Mouse (Mus musculus) G1E (cell line): ENCODE data around the gene Gatm. TPM values are rescaled to one million over a fixed set of nuclear protein-coding genes. Genes with fewer than 3 reads are reported as not detected.

Experiments used
- ATAC-seq: 2 replicates; pipeline ENCODE4 v1.8.0; 2016; ENCODE audit warnings: mild to moderate bottlenecking; ENCODE audit not compliant: insufficient number of reproducible peaks, poor library complexity, low FRiP score, severe bottlenecking; ENCODE audit errors: extremely low read depth
- DNase-seq: peaks from one replicate; pipeline ENCODE4 v3.0.0; 2012; ENCODE audit warnings: low spot score
- H3K27me3 ChIP-seq: 2 replicates; pipeline ENCODE4 v1.6.1; 2012; ENCODE audit warnings: mild to moderate bottlenecking, low read length, inconsistent platforms; ENCODE audit not compliant: insufficient read depth
- H3K36me3 ChIP-seq: replicated peaks from 2 replicates; pipeline ENCODE3; 2012; ENCODE audit warnings: mild to moderate bottlenecking, inconsistent platforms
- H3K4me1 ChIP-seq: 2 replicates; pipeline ENCODE4 v1.6.1; 2012; ENCODE audit warnings: low read depth, low read length, inconsistent platforms, mixed read lengths; ENCODE audit not compliant: insufficient read depth
- H3K4me3 ChIP-seq: 2 replicates; pipeline ENCODE4 v1.5.1; 2012; ENCODE audit warnings: low read depth, mild to moderate bottlenecking, inconsistent platforms, low read length, moderate library complexity, mixed read lengths
- H3K9me3 ChIP-seq: replicated peaks from 2 replicates; pipeline ENCODE4 v1.6.1; 2012; ENCODE audit warnings: inconsistent platforms
- CTCF ChIP-seq: IDR thresholded peaks from 2 replicates; pipeline ENCODE4 v1.5.1; 2012; ENCODE audit warnings: low read depth, low read length, inconsistent platforms, mixed read lengths
- GATA1 ChIP-seq: IDR thresholded peaks from 2 replicates; pipeline ENCODE4 v1.6.1; 2012; ENCODE audit warnings: borderline replicate concordance, low read length, inconsistent platforms, mixed read lengths
- GATA2 ChIP-seq: IDR thresholded peaks from 2 replicates; pipeline ENCODE4 v1.6.1; 2012; ENCODE audit warnings: low read depth, low read length, inconsistent platforms, borderline replicate concordance
- POLR2AphosphoS5 ChIP-seq: IDR thresholded peaks from 2 replicates; pipeline ENCODE4 v1.6.1; 2012; ENCODE audit warnings: low read depth, low read length, inconsistent platforms; ENCODE audit not compliant: insufficient replicate concordance
- TAL1 ChIP-seq: conservative IDR thresholded peaks from 2 replicates; pipeline ENCODE4 v1.6.1; 2012; ENCODE audit warnings: low read depth, low read length, inconsistent platforms, mixed read lengths
- polyA plus RNA-seq: library from polyadenylated mRNA; stranded (reverse); fragments of >175 nt; gene quantifications from 2 replicates; pipeline ENCODE4 v1.2.3, GENCODE M21; 2012
- total RNA-seq, 2 experiments: library from RNA; stranded (forward) in 1 of 2; stranded (reverse) in 1 of 2; fragments of 200-1000 nt in 1 of 2; fragments of >200 nt in 1 of 2; fragmentation: Nextera tagmentation in 1 of 2; gene quantifications; 2 replicates each; pipeline ENCODE4 v1.2.3; 2014 to 2017

Gatm gene
- not detected in 2 replicates for total RNA-seq (2014; fragmentation: Nextera tagmentation)
- total RNA-seq (2017), result not detected in 2 replicates
- not detected in 2 replicates for polyA plus RNA-seq

DNA sequence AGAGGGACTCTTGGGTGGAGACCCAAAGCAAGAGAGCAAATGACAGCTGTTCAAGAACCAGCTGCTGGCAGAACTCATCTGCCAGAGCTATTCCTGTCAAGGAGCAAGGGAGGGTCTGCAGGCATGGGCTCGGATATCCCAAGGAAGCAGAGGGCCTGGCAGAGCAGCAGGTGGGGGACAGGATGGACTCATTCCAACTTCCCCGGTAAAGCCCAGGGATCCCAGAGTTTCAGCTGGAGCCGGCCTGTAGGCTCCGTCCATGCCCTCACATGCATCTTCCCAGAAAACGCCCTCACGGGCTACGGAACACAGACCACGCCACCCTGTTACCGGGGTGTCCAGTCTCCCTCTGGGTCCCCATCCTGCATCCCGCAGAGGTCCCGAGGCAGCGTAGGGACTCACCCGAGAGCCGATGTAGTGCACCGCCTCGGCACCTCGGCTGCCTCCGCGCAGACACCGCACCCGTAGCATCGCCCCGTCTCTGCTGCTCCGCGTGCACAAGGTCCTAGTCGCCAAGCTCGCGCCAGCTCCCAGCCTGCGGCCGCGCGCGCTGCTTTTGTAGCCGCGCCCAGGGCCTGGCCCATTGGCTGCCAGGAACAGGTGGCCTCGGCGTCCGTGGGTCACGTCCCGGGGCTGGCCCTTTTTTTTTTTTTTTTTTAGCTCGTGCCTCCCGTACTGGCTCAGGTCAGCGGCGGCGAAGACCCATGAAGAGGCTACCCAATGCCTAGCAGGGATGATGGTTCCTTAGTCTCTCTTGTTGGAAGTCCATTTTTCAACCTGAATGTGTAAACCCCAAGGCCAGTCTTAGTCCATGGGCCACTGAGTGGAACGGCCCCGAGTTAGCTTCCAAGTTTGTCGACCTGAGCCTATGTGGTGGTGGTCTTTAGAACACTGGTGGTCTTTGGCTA, at the start of gene Gatm:
Gatm (minus strand) TSS at position 558 of the 908 bp plus-strand sequence.
- H3K4me3 ChIP-seq, result no peak within 1 kb of the TSS; the same call in 1 of the 2 replicates

DNA sequence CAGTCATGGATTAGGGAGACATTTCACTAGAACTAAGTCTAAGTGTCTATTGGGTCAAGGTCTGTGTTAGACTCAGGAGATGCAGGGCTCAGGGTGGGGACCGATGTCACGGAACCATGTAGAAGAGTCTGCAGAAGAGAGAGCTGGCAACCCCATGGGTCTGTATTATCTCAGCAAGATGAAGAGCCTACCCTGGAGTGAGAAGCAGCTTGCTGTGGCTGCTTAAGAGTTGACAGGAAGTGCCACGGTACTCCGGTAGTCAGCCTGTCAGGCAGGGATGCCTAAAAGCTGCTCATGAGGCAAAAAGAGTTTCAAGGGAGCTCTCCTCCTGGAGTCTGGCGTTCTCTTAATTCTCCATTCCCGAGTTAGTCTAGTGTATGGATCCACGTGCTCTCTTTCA, 48.7 kb upstream of the Gatm start:
- DNase-seq, result no peak
- TF ChIP-seq GATA2 (no peak), TAL1 (no peak), GATA1 (no peak), CTCF (no peak), POLR2AphosphoS5 (no peak)
- Histone ChIP-seq H3K4me1 (no peaks in the 10 kb centered on the region), H3K36me3 (no peaks in the 10 kb centered on the region), H3K9me3 (peaks cover 3% of the 10 kb centered on the region), H3K27me3 (no peaks in the 10 kb centered on the region), H3K4me3 (no peak overlapping the region)
- ATAC-seq, result no peak

More for the DNA sequence above, at the start of gene Gatm:
- Histone ChIP-seq H3K36me3 (no peaks in the 10 kb centered on the region), H3K9me3 (no peaks in the 10 kb centered on the region), H3K27me3 (peaks cover 10% of the 10 kb centered on the region; the same call in 1 of the 2 replicates), H3K4me1 (peaks cover 2% of the 10 kb centered on the region; the same call in 1 of the 2 replicates)
- ATAC-seq (no peak), DNase-seq (no peak)
- no peak for TF ChIP-seq CTCF
- no peak for TF ChIP-seq GATA2
- TF ChIP-seq TAL1, result no peak
- TF ChIP-seq GATA1, result no peak
- no peak for TF ChIP-seq POLR2AphosphoS5

DNA sequence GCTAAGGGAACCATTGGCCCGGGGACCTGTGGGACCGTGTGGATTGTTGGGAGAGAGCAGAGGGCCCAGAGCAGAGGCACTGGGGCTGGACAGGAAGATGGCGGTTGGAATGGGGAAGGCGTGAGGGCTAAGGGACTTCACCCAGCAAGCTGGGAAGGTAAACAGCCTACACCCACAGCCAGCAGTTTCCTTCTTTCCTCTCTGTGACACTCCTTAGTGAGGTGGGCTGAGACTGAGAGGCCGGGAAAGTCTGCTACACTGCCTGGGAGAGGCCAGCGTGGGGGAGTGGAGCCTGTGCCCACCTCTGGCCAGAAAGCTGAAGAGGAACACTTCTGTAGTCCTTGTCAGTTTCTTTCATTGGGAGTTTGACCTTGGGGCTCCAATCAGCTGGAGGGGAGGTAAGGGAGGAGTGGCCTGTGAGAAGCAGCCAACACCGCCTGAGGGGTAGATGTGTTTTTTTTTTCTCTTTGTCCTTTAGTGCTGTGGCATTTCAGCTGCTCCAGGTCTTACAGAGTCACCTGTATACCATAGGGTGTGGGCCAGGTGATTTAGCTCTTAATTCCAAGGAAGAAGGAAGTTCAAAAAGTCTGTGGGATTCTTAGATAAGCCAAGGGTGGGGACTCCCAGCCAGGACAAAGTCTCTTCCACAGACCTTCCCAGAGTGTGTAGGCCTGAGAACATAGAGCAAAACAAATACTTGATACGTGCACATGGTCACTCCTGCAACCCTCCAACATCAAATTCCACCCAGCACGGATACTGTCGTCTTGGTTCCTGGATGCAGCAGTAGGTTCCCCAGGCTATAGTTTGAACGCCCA, 46.8 kb upstream of the Gatm start:
- DNase-seq (no peak), ATAC-seq (no peak)
- Histone ChIP-seq H3K36me3 (no peaks in the 10 kb centered on the region), H3K4me1 (no peaks in the 10 kb centered on the region), H3K4me3 (no peak overlapping the region), H3K27me3 (no peaks in the 10 kb centered on the region), H3K9me3 (peaks cover 3% of the 10 kb centered on the region)
- no peak for TF ChIP-seq TAL1
- no peak for TF ChIP-seq GATA2
- TF ChIP-seq CTCF, result no peak
- TF ChIP-seq POLR2AphosphoS5, result no peak
- no peak for TF ChIP-seq GATA1

DNA sequence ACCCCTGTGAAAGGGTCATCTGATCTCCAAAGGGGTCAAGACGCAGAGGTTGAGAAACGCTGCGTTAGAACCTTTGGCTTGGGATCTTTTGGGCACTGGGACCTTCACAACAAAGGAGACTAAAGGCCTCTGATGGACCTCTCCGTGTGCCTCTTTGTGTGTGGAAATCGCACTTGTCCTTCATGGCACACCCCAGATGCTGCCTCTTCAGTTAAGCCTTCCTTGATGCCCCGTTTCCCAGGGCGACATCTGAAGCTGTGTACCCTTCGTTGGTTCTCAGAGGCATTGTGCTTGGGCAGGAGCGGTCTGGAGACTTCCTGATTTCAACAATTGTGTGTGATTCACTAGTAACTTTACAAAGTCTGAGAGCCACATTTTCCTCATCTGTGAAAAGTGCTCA, 45.7 kb upstream of the Gatm start:
- ATAC-seq, result no peak
- no peak for TF ChIP-seq POLR2AphosphoS5
- TF ChIP-seq GATA1, result no peak
- TF ChIP-seq CTCF, result no peak
- TF ChIP-seq GATA2, result no peak
- TF ChIP-seq TAL1, result no peak
- H3K36me3 ChIP-seq, result no peaks in the 10 kb centered on the region
- H3K4me1 ChIP-seq, result no peaks in the 10 kb centered on the region
- no peak overlapping the region for H3K4me3 ChIP-seq
- 0 out of 2 replicates have a peak, but pooled peaks cover under 1% of the 10 kb centered on the region for H3K27me3 ChIP-seq
- H3K9me3 ChIP-seq, result peaks cover 3% of the 10 kb centered on the region
- no peak for DNase-seq

DNA sequence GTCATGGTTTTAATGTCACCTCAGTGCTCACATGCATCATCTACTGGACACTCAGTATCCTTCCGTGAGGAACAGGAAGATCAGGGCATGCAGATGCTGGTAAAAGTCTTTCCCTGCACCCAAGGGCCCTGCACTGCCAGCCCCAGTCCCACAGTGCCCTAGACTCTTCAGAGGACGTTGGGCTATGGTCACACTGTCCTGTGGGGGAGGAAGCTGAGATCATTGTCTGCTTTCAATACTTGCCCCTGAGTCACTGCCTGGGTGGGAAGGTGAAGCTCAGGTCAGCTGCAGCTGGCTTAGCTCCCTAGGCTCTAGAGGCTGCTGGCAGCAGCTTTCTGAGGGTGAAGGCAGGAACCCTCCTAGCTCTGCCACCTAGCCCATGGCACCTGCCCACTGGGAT, 44.9 kb upstream of the Gatm start:
- Histone ChIP-seq H3K9me3 (peaks cover 3% of the 10 kb centered on the region), H3K4me3 (no peak overlapping the region), H3K27me3 (0 out of 2 replicates have a peak, but pooled peaks cover 2% of the 10 kb centered on the region), H3K36me3 (no peaks in the 10 kb centered on the region), H3K4me1 (no peaks in the 10 kb centered on the region)
- DNase-seq, result no peak
- TF ChIP-seq POLR2AphosphoS5 (no peak), GATA2 (no peak), TAL1 (no peak), GATA1 (no peak), CTCF (no peak)
- ATAC-seq, result no peak
